Mouse (Mus musculus): ENCODE data around the gene Rinl.

GRCm38 (mm10) chr7:28807641-28808220 is 19.0 kb downstream of the Rinl start:
- TF ChIP-seq POLR2AphosphoS2 (IDR thresholded peaks at IDR 0.05; ENCODE audit: insufficient read length, low read depth), result no peak
- no peak for TF ChIP-seq MAX (IDR thresholded peaks at IDR 0.05; ENCODE audit: low read depth)
- TF ChIP-seq POLR2A (IDR thresholded peaks at IDR 0.05; ENCODE audit: insufficient read length, low read depth), result no peak
- no peak for TF ChIP-seq TCF12 (IDR thresholded peaks at IDR 0.05; ENCODE audit: insufficient read depth, poor library complexity, severe bottlenecking)
- TF ChIP-seq REST (IDR thresholded peaks at IDR 0.05; ENCODE audit: insufficient read depth, insufficient read length), result no peak
- no peak for TF ChIP-seq MYOG (IDR thresholded peaks at IDR 0.05; ENCODE audit: control insufficient read depth in 1 of 3, insufficient read depth in 1 of 3, insufficient read length in 2 of 3, low read depth in 2 of 3)
- TF ChIP-seq E2F4 (IDR thresholded peaks at IDR 0.05; ENCODE audit: insufficient read depth), result no peak
- no peak for TF ChIP-seq SRF (IDR thresholded peaks at IDR 0.05; ENCODE audit: control insufficient read depth, insufficient read length, low read depth)
- no peak for TF ChIP-seq USF1 (IDR thresholded peaks at IDR 0.05; ENCODE audit: low read depth)
- no peak for TF ChIP-seq MYOD1 (IDR thresholded peaks at IDR 0.05; ENCODE audit: control insufficient read depth in 1 of 3, insufficient read length in 2 of 3, low read depth in 2 of 3)
